Mouse (Mus musculus) cerebral cortex, adult 2 months (tissue): Measurements from ENCODE around the gene Ankle1.

Experiments used
- whole genome bisulfite sequencing: fragments of 180-500 bp; shearing (Covaris S2); methylation state at CpG from one replicate; pipeline ENCODE4 v1.1.7; 2018; 5-methylcytosine and 5-hydroxymethylcytosine counted together

The Ankle1 gene

DNA sequence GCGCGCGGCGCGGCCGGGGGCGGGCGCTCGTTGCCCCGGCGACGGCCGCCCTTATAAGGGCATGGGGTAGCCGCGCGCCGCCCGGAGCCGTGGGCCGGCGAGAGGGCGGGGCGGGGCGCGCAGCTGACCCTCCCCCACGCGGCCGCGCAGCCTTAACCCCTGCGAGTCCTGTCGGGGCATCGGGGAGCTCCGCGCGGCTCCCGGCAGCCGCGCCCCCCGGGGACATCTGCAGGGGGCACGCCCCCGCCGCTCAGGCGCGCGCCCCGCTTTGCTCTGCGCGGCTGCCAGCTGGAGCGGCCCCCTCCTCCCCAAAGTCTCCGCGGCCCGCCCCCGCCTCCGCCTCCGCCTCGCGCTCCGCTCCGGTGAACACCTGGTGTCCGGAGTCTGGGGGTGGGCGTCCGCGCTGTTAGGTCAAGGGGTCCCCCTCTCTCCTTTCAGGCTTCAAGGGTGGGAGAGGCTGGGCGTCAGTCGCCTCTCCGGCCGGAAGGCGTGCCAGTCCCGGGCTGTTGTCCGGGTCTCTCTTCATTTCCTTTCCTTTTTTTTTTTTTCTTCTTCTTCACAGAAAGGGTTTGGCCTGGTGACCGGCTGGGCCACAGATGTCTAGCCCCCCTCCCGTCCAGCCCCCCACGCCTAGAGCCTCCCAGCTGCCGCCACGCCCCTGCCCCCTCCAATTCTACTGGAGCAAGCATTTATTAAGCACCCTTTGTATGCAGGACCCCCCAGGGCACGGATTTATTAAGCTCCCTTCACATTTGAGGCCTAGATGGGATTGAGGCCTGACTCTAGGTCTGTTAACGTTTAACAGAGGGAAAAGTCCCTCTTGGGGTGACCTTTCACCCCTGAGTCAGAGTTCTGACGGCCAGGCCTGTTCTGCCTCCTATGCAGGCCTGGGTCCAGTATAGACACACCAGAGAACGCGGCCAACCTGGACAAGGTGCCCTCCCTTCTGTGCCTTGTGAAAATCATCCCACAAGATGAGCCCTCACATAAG, 23.5 kb upstream of the Ankle1 start:
- 3% methylated on average over 75 of the region's 80 CpGs for WGBS

DNA sequence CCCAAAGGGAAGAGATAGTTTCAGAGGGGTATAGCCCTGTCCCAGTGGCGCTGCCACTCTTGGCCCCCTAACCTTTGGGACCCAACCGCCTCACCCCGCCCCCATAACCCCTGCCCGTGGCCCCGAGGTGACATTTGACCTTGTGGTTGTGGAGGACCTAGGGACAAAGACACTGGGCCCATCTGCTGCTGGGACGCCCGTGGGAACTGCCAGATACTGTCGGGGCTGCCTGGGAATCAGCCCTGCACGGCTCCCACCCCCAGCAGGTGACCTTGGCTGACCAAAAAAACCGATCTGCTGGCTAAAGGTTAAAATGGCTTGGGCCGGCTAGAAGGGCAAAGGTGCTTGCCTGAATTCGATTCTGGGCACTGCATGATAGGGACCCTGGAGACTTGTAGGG, 22.4 kb upstream of the Ankle1 start:
- WGBS: 57% methylated on average over 12 of the region's 12 CpGs

DNA sequence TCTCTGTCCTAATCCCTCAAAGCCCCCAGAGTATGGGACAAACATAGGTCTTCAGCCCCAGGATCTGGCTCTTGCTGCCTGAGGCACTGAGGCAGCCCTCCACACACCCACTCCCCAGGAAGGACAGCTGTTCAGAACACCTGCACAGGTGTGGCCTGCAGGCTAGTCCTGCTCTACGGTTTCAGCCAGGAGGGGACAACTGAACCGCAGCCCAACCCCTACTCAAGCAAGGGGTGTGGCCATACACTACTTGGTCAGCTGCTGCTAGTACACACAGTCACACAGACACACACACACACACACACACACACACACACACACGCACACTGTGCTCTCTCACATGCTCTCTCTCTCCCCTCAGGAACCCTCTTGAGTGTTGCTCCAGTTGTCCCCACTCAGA, 21.9 kb upstream of the Ankle1 start:
- WGBS: 82% methylated on average over 3 of the region's 3 CpGs

DNA sequence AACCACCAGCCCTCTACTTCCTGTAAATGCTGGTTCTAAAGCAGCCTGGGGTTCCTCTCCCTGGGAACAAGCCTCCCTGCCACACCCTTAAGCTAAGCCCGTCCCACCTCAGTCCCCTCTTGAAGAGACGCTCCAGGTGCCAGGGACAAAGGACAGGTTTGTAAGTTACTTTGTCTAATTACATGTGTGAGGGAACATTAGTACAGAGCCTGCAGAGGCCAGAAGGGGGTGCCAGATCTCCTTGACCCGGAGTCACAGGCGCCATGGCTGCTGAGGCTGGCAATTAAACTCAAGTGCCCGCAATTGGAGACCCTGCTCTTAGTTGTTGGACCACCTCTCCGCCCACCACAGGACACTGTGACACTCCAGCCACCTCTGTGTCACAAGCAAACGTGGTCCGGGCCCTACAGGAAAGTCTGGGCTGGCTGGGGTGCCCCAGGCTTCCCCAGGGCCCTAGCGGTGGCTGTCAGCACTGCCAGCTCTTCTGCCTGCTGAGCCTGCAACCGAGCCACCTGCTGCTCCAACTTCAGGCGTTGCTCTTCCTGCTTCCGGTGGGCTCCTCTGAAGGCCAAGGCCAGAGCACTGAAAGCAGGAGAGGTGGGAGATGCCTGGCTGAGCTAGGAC, 20.5 kb upstream of the Ankle1 start:
- 79% methylated on average over 12 of the region's 12 CpGs for WGBS

DNA sequence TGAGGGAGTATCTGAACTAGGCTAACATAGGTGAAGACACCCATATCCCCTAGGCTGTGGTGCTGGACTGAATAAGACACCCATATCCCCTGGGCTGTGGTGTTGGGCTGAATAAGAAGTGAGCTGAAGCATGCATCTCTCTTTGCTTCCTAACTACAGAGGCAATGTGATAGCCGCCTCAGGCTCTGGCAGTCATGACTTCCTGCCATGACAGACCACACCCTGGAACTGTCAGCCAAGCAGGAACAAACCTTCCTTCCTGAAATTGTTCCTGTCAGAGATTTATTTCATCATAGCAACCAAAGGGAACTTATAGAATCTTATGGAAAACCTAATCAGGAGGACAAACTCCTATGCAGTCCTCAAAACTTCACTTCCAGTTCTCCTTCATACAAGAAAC, 17.5 kb upstream of the Ankle1 start:
- WGBS: 81% methylated on average over 1 of the region's 1 CpGs

DNA sequence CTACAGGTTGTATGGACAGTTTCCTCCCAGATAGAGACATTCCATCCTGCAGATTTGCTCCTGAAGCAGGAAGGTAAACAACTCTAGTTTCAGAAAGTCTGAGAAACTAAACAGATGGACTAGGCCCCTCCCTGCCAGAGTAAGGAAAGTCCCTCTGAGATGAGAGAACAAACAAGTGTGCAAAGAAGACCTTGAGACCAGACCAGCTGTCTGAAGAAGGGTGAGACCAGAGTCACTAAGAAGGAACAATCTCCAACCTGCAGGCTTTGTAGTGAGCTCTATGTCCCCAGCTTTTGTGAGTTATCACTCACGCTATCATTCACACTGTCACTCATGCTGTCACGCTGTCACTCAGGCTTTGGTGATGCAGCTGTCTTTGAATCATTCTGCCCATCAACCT, 14.1 kb upstream of the Ankle1 start:
- WGBS: 99% methylated on average over 2 of the region's 2 CpGs

DNA sequence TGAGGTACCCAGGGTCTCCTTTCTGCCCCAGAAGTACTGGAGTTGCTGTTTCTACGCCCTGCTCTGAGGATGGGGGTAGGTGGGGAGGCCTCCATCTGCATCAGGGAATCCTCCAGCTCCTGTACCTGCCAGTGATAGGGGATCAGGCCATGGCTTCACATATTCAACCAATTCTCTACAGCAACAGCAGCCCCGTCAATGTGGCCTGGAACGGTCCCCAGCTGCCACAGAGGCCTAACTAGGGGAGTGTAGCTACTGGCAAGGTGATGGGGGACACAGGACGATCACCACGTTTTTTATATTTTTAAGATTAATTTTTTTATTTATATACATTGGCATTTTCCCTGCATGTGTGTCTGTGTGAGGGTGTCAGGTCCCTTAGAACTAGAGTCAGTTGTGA, 13.4 kb upstream of the Ankle1 start:
- WGBS: 81% methylated on average over 5 of the region's 5 CpGs

DNA sequence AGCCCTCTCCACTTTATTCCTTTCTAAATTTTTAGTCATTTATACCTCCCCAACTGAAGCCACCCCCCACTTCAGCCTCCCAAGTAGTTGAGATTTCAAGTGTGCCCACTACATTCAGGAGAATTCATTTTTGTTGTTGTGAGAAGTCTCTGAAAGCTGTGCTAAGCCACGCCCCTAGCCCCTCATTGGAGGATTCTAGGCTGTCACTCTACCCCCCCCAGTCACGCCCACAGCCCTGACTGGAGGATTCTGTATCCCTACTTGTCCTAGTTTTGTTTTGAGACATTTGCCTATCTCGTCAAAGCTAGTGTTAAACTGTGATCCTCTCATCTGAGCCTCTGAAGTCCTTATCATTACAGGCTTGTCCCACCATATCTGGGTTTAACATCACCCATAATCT, 12.9 kb upstream of the Ankle1 start:
- 22% methylated on average over 3 of the region's 3 CpGs for WGBS

DNA sequence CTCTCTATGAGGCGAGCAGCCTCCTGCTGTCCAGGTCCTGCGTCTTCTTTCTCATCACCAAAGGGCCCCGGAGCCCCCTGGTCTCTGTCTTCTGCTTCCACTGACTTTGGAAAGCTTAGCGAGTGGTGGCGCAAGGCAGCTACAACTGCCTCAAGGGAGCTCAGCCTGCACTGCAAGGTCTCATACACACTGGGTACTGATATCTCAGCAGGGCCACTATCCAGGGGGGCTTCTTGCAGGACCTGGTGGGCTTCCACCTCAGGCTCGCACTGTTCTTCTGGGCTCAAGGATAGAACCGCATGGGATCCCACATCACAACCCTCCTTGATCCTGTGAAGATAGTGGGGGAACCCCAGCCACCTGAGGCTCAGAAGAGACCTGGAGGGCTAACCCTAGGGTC, 11.3 kb upstream of the Ankle1 start:
- WGBS: 78% methylated on average over 7 of the region's 7 CpGs

DNA sequence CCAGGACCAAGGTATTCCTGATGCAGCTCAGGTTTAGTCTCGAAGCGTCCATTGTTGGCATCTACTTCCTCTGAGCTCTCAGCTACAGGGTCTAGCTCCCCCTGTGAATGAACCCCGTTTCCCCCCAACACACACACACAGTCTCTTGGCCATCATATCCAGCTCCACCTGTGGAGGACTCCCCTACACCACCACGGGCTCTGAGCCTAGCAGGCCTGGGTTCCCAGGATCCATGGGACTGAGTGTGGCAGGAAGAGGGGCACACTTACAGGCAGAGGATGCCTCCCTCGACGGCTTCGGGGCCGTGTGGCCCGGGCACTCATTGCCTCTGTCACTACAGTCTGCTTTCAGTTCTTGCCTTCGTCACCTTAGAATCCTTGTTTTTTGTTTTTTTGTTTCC, 10.7 kb upstream of the Ankle1 start:
- WGBS: 86% methylated on average over 10 of the region's 10 CpGs

DNA sequence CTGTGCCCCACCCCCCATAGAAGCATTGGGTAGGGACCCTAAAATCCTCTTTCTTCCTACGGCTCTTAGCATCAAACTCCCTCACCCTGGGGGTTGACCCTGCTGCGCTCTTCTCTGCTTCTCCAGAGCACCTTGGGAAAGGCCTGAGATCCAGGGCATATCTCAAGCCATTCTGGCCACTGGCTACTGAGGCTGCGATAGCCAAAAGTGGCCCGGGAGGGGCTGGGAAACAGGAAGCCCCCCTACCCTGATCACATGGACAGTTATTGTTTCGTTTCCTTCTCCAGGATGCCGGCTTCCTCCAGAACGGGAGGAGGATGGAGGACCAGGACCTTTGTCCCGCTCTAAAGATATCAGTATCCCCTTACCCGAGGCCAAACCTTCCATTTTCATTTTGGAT, 10.2 kb upstream of the Ankle1 start, which contains the start of gene Ushbp1:
Gene Ushbp1, minus strand, starts transcription at position 174 of the 400 bp plus-strand sequence.
- WGBS: 78% methylated on average over 9 of the region's 9 CpGs

DNA sequence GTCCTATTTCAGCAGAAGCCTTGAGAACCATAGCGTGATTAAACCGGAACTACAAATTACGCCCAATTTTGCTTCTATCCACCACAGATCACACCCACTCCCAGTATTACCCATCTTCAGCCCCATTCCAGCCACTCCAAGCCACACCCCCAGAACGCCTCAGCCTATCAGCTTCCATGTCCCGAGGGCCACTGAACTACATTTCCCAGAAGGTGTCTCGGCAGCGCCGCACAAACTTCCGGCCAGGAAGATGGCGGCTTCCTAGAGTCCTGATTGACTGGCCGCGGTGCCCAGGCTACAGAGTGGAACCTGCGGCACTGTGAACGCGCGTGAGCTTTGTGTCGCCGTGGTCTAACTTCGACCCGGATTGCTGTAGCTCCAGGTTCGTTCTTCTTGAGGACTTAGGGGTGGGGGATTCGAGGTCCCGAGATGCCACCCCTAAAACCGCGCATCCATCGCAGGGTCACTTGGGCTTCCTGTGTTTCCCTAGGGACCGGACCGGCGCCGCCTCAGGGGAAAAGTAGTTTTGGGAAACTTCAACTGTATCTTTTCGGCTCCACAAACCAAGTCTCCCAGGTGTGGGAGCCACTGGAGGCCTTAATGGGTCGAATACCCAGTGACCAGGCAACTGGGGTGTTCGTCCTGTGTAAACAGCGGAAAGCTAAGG, 9.0 kb upstream of the Ankle1 start, which contains the start of gene Babam1:
Gene Babam1, plus strand, starts transcription at position 223 of the 667 bp plus-strand sequence.
- WGBS: 1% methylated on average over 34 of the region's 34 CpGs

DNA sequence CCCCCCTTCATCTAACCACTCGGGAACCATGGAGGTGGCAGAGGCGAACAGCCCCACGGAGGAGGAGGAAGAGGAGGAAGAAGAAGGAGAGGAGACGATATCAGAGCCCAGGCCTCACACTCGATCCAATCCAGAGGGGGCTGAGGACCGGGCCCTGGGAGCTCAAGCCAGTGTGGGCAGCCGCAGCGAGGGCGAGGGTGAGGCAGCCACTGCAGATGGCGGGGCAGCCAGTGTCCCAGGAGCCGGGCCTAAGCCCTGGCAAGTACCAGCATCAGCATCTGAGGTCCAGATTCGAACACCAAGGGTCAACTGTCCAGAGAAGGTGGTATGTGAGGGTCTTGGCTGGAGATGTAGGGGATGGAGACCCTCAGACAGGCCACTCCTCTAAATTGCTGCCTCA, 8.1 kb upstream of the Ankle1 start:
- 86% methylated on average over 12 of the region's 12 CpGs for WGBS

DNA sequence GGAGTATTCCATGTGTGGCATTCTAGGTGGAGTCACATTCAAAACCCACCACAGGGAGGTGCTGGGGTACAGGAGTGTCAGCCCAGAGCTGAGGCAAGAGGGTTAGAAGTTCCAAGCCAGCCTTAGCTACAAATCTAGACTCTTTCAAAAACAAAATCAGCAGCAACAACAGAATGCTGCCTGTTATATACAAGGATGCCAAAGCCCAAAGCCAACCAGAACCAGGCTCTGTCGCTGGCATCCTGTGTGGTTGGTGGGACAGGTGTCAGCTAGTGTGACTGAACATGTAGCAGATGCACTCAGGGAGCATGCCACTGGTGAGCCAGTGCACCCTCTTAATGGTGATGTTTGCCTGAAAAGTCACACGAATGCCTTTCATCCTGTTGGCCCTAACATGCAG, 5.0 kb upstream of the Ankle1 start:
- 84% methylated on average over 2 of the region's 2 CpGs for WGBS

DNA sequence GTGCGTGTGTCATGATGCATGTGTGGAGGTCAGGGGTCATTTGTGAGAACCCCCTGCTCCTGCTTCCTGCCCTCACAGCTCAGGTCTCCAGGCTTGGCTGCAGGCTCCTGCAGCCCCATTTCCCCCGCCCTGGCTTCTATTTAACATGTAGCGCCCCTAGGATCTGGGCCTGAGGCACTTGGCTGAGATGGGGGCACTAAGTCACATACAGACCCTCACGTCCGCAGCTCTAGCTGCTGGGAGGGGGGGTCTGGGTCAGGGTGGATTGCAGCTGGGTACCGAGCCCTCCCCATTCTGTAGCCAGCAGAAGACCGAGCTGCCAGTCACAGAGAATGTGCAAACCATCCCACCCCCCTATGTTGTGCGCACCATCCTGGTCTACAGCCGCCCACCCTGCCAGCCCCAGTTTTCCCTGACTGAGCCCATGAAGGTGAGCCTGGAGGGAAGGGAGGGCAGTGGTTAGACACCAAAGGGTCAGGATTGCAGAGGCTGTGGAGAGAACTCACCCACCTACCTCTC, 3.3 kb upstream of the Ankle1 start:
- WGBS: 88% methylated on average over 9 of the region's 9 CpGs

DNA sequence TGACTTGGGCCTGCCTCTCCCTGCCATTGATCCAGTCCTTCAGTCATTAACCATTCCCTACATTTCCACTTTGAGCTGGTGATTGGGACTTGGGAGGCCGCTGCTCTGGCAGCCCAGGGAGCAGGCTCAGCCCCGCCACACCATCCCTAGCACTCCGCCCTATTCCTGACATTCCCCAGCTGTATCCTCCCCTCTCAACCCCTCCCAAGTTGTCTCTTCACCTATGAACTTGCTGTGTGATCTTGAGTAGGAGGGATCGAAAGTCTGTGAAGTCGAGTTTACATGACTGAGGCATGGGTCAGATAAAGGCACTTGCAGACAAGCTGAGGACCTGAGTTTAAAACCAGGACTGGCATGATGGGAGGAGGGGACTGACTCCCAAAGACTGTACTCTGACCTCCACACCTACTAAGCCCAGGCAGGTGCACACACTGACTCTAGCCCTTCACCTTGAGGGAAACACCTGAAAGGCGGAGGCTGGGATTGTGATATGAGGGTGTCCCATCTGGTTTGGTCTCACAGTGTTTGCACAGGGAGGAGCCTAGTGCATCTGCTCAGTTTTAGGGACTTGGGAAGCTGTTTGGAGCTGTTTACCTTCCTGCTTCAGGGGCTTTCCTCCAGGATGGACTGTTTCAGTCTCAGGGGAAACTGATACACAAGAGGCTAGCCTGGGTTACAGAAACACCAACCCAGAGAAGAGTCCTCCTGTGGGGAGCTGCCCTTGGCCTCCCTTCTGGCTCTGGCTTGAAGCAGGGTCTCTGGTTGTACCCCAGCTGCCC, 2.5 kb upstream of the Ankle1 start:
- WGBS: 91% methylated on average over 6 of the region's 6 CpGs

DNA sequence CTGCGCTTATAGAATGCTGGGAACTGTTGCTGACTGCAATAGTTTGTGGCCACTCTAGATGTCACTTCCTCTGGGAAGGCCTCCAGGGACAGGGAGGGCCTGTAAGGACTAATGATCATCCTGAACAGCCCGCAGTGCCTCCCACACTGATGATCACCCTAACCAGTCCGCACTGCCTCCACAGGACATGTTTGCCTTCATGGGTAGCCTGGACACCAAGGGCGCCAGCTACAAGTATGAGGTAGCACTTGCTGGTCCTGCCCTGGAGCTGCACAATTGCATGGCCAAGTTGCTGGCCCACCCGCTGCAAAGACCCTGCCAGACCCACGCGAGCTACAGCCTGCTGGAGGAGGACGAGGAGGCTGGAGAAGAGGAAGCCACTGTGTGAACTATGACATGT, 1.8 kb upstream of the Ankle1 start:
- 88% methylated on average over 8 of the region's 8 CpGs for WGBS

DNA sequence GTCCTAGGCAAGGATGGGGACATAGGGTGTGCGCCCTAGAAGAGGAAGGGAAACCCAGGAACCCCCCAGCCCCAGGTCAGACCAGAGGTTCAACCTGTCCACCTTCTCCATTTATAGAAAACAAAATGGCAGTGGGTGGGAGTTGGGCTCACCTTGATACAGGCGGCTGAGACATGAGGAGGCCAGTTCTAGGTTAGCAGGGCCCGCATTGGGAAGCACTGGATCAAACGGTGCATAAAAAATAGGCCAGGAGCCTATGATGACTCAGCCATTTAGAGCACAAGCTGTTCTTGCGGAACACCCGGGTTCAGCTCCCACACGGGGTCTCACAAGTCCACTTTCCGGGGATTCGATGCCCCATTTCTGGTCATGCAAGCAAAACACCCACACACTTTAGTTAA, 859 bp upstream of the Ankle1 start:
- WGBS: 50% methylated on average over 9 of the region's 9 CpGs

DNA sequence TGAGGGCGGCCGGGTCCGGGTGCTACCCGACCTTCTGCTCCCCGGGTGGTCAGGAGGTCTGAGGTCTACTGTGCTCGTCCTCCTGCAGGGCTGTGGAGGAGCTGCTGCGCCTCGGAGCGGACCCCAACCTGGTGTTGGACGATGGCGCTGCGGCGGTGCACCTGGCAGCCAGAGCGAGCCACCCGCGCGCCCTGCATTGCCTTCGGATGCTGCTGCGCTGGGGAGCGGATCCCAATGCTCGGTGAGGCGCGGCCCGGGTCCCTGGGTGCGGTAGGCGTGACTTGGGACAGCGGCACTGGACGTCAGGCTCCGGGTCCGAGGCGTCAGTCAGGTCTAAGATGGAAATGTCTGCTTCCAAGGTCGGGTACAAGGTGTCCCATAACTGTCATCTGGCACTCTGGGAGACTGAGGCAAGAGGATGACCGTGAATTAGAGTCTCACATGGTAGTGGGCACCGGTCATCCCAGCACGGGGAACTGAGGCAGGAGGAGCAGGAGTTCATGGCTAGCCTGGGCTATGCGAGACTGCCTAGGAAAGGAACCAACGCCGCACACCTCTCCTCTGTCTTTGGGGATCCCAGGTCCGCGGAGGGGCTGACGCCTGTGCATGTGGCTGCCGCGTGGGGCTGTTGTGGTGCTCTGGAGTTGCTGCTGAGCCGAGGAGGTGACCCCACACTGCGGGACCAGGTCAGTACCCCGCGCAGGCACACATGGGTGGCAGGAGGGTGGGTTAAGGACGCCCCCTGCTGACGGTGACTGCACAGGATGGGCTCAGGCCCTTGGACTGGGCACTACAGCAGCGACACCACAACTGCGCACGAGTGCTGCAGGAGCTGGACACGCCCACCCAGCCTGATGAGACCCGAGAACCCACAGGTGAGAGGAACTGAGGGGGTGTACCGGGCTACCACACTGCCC, 547 bp downstream of the Ankle1 start:
- WGBS: under 1% methylated on average over 55 of the region's 55 CpGs

DNA sequence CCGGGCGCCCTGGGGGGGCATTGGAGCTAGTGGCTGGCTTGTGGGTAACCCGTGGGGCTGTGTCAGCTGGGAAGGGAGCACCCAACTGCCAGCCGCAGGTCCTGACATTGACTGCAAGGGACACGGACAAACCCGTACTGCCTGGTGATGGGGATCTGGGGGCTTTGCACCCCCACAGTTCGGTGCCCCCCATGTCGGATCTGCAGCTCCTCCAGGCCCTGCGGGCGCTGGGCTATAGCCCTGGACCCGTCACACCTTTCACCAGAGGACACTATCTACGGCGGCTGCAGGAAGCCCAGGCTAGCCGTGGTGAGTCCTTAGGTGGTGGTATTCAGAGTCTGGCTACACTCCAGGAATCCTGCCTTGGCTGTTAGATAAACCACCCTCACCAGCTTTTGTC, 1.6 kb downstream of the Ankle1 start:
- WGBS: 96% methylated on average over 14 of the region's 14 CpGs
